Mouse (Mus musculus) neutrophil, adult 83 days (primary cell): ENCODE results near the gene Olfr161. TPM values are rescaled to one million over a fixed set of nuclear protein-coding genes. Genes with fewer than 3 reads are reported as not detected.

Experiments
- total RNA-seq, 2 experiments: library from RNA; stranded (reverse); gene quantifications; one replicate each; pipeline ENCODE4 v1.2.4; 2023

Gene Olfr161
- not detected for total RNA-seq

GRCm38 (mm10) chr16:3590691-3591090 lies at the start of gene Olfr161:
Olfr161 (plus strand) TSS chr16:3591042.

Other genes starting within 250 kb of the Olfr161 start
- 10 to 100 TPM; 28.7 to 34.3 TPM for gene Mefv, start 127.1 kb downstream of the Olfr161 start, total RNA-seq
- 10 to 100 TPM; 28.8 to 31.1 TPM for gene Zfp263, start 153.1 kb downstream of the Olfr161 start, total RNA-seq
- gene Olfr15, start 239.8 kb downstream of the Olfr161 start, total RNA-seq: not detected